Mouse (Mus musculus): ENCODE results near the gene Cfap61. TPM values are rescaled to one million over a fixed set of nuclear protein-coding genes. Genes with fewer than 3 reads are reported as not detected.
"Not testable (repeated sequence)": the region's sequence is repeated elsewhere in the genome, so short reads cannot be mapped to it uniquely, and the experiment has no call there.

Gene Cfap61
- polyA plus RNA-seq, 1 experiment from 2014 or later: 1.6 TPM

- H3K27ac ChIP-seq (replicated peaks): peak overlapping the region; percentile 93
- H3K4me3 ChIP-seq: peak overlapping the region; percentile 98
- no peaks in the 10 kb centered on the region for H3K9me3 ChIP-seq
- WGBS: under 1% methylated on average over 68 of the region's 68 CpGs
- ATAC-seq (ENCODE audit: extremely low read depth, insufficient number of reproducible peaks, low FRiP score, low TSS enrichment): peak; percentile 79
- peaks cover 19% of the 10 kb centered on the region for H3K36me3 ChIP-seq
- H3K4me2 ChIP-seq: peak overlapping the region; percentile 92
- peak overlapping the region; percentile 97 for H3K9ac ChIP-seq
- H3K27me3 ChIP-seq (replicated peaks): no peaks in the 10 kb centered on the region
- peaks cover 24% of the 10 kb centered on the region for H3K4me1 ChIP-seq
These were observed 31.3 kb upstream of the Cfap61 start for GRCm38 (mm10) chr2:145903061-145903901.

- H3K9me3 ChIP-seq: no peaks in the 10 kb centered on the region
- peaks cover 25% of the 10 kb centered on the region for H3K36me3 ChIP-seq
- no peak for ATAC-seq (ENCODE audit: extremely low read depth, insufficient number of reproducible peaks, low FRiP score, low TSS enrichment)
- peak overlapping the region; percentile 92 for H3K4me2 ChIP-seq
- no peaks in the 10 kb centered on the region for H3K27me3 ChIP-seq (replicated peaks)
- peak overlapping the region; percentile 97 for H3K9ac ChIP-seq
- 29% methylated on average over 12 of the region's 12 CpGs for WGBS
- H3K4me3 ChIP-seq: peak overlapping the region; percentile 98
- peaks cover 24% of the 10 kb centered on the region for H3K4me1 ChIP-seq
- H3K27ac ChIP-seq (replicated peaks): peak overlapping the region; percentile 24; the same call in 1 of the 2 replicates
These were observed 30.5 kb upstream of the Cfap61 start for GRCm38 (mm10) chr2:145903983-145904616.

- no peak for ATAC-seq (ENCODE audit: extremely low read depth, insufficient number of reproducible peaks, low FRiP score, low TSS enrichment)
- no peaks in the 10 kb centered on the region for H3K9me3 ChIP-seq
- no peak overlapping the region for H3K4me3 ChIP-seq
- H3K9ac ChIP-seq: 0 out of 2 replicates have a peak overlapping the region, but pooled peaks have one; percentile 10
- peaks cover 35% of the 10 kb centered on the region for H3K36me3 ChIP-seq
- no peaks in the 10 kb centered on the region for H3K27me3 ChIP-seq (replicated peaks)
- peak overlapping the region; percentile 92 for H3K4me2 ChIP-seq
- H3K4me1 ChIP-seq: peaks cover 19% of the 10 kb centered on the region
- H3K27ac ChIP-seq (replicated peaks): no peak overlapping the region
- 77% methylated on average over 6 of the region's 6 CpGs for WGBS
These were observed 29.4 kb upstream of the Cfap61 start for GRCm38 (mm10) chr2:145905156-145905555.

GRCm38 (mm10) chr2:145905884-145906283, 28.7 kb upstream of the Cfap61 start:
- not testable (repeated sequence) for H3K4me2 ChIP-seq
- WGBS: 47% methylated on average over 4 of the region's 4 CpGs

GRCm38 (mm10) chr2:145920941-145921650, 13.5 kb upstream of the Cfap61 start:
- Histone ChIP-seq H3K27ac (replicated peaks) (no peak overlapping the region), H3K9ac (no peak overlapping the region), H3K36me3 (peaks cover 95% of the 10 kb centered on the region), H3K4me3 (no peak overlapping the region), H3K9me3 (no peaks in the 10 kb centered on the region), H3K4me2 (no peak overlapping the region), H3K4me1 (0 out of 2 replicates have a peak, but pooled peaks cover 3% of the 10 kb centered on the region), H3K27me3 (replicated peaks) (no peaks in the 10 kb centered on the region)
- no peak for ATAC-seq (ENCODE audit: extremely low read depth, insufficient number of reproducible peaks, low FRiP score, low TSS enrichment)
- WGBS: 84% methylated on average over 8 of the region's 8 CpGs

More at GRCm38 (mm10) chr2:145905884-145906283, 28.7 kb upstream of the Cfap61 start:
- Histone ChIP-seq H3K4me1 (peaks cover 19% of the 10 kb centered on the region), H3K36me3 (peaks cover 42% of the 10 kb centered on the region)
- H3K4me3 ChIP-seq; H3K27ac ChIP-seq (replicated peaks); ATAC-seq (ENCODE audit: extremely low read depth, insufficient number of reproducible peaks, low FRiP score, low TSS enrichment); H3K9ac ChIP-seq; H3K9me3 ChIP-seq; H3K27me3 ChIP-seq (replicated peaks): not testable (repeated sequence)

- 0 out of 2 replicates have a peak overlapping the region, but pooled peaks have one; percentile 10 for H3K27ac ChIP-seq (replicated peaks)
- no peak for ATAC-seq (ENCODE audit: extremely low read depth, insufficient number of reproducible peaks, low FRiP score, low TSS enrichment)
- H3K9me3 ChIP-seq: no peaks in the 10 kb centered on the region
- H3K4me1 ChIP-seq: peaks cover 15% of the 10 kb centered on the region
- no peak overlapping the region for H3K4me3 ChIP-seq
- WGBS: 44% methylated on average over 8 of the region's 8 CpGs
- peak overlapping the region; percentile 39 for H3K4me2 ChIP-seq
- H3K9ac ChIP-seq: no peak overlapping the region
- 0 out of 2 replicates have a peak, but pooled peaks cover 3% of the 10 kb centered on the region for H3K27me3 ChIP-seq (replicated peaks)
- peaks cover 9% of the 10 kb centered on the region for H3K36me3 ChIP-seq
These were observed 2.4 kb downstream of the Cfap61 start for GRCm38 (mm10) chr2:145936975-145937374.

GRCm38 (mm10) chr2:145941403-145941802, 6.8 kb downstream of the Cfap61 start:
- no peaks in the 10 kb centered on the region for H3K9me3 ChIP-seq
- 0 out of 2 replicates have a peak, but pooled peaks cover 5% of the 10 kb centered on the region for H3K4me1 ChIP-seq
- ATAC-seq (ENCODE audit: extremely low read depth, insufficient number of reproducible peaks, low FRiP score, low TSS enrichment): no peak
- H3K36me3 ChIP-seq: no peaks in the 10 kb centered on the region
- no peak overlapping the region for H3K27ac ChIP-seq (replicated peaks)
- WGBS: 50% methylated on average over 3 of the region's 3 CpGs
- 0 out of 2 replicates have a peak, but pooled peaks cover 3% of the 10 kb centered on the region for H3K27me3 ChIP-seq (replicated peaks)
- no peak overlapping the region for H3K9ac ChIP-seq
- no peak overlapping the region for H3K4me3 ChIP-seq
- H3K4me2 ChIP-seq: no peak overlapping the region

- Histone ChIP-seq H3K9me3 (no peaks in the 10 kb centered on the region), H3K4me2 (no peak overlapping the region), H3K27me3 (replicated peaks) (no peaks in the 10 kb centered on the region), H3K9ac (no peak overlapping the region), H3K4me1 (no peaks in the 10 kb centered on the region), H3K36me3 (no peaks in the 10 kb centered on the region), H3K4me3 (no peak overlapping the region), H3K27ac (replicated peaks) (no peak overlapping the region)
- ATAC-seq (ENCODE audit: extremely low read depth, insufficient number of reproducible peaks, low FRiP score, low TSS enrichment): no peak
- 82% methylated on average over 3 of the region's 3 CpGs for WGBS
These were observed 9.7 kb downstream of the Cfap61 start for GRCm38 (mm10) chr2:145944286-145944685.

GRCm38 (mm10) chr2:145948402-145948954, 13.9 kb downstream of the Cfap61 start:
- H3K4me1 ChIP-seq: no peaks in the 10 kb centered on the region
- WGBS: 72% methylated on average over 7 of the region's 7 CpGs
- no peak overlapping the region for H3K27ac ChIP-seq (replicated peaks)
- no peaks in the 10 kb centered on the region for H3K27me3 ChIP-seq (replicated peaks)
- no peak overlapping the region for H3K4me2 ChIP-seq
- no peak overlapping the region for H3K9ac ChIP-seq
- H3K4me3 ChIP-seq: no peak overlapping the region
- H3K36me3 ChIP-seq: no peaks in the 10 kb centered on the region
- no peaks in the 10 kb centered on the region for H3K9me3 ChIP-seq
- ATAC-seq (ENCODE audit: extremely low read depth, insufficient number of reproducible peaks, low FRiP score, low TSS enrichment): no peak

GRCm38 (mm10) chr2:145949475-145950068, 15.0 kb downstream of the Cfap61 start:
- no peaks in the 10 kb centered on the region for H3K27me3 ChIP-seq (replicated peaks)
- no peaks in the 10 kb centered on the region for H3K9me3 ChIP-seq
- no peak for ATAC-seq (ENCODE audit: extremely low read depth, insufficient number of reproducible peaks, low FRiP score, low TSS enrichment)
- no peak overlapping the region for H3K4me3 ChIP-seq
- no peak overlapping the region for H3K4me2 ChIP-seq
- H3K9ac ChIP-seq: no peak overlapping the region
- no peak overlapping the region for H3K27ac ChIP-seq (replicated peaks)
- no peaks in the 10 kb centered on the region for H3K36me3 ChIP-seq
- H3K4me1 ChIP-seq: no peaks in the 10 kb centered on the region
- 58% methylated on average over 11 of the region's 11 CpGs for WGBS
